Comparison of ENCODE assay signal across 12 mouse cellular contexts in genomic region chrX:105767932-105768331, GRCm38 (mm10). TPM values are rescaled to one million over a fixed set of nuclear protein-coding genes. Genes with fewer than 3 reads are reported as not detected.
"Had no signal": no experiment of that assay in that cellular context is flagged by ENCODE, and none has a peak within 500 bp of the region (broad histone marks: within the 10 kb centered on the region; RNA-seq: fewer than 3 reads in every experiment).

No protein-coding gene starts in this region.

- H3K4me2 ChIP-seq: limb, embryonic 15.5 days; liver, embryonic 12.5 days; lung, embryonic 14.5 days had no signal

- H3K36me3 ChIP-seq: limb, embryonic 15.5 days; liver, embryonic 12.5 days; midbrain, embryonic 10.5 days had no signal

- DNase-seq: kidney, adult 9 months; lung, postnatal 10 days; midbrain, embryonic 14.5 days; right cerebral cortex, postnatal 14 days; thymus, postnatal 36 days had no signal

- H3K4me3 ChIP-seq: limb, embryonic 15.5 days; liver, embryonic 12.5 days; midbrain, embryonic 10.5 days had no signal

RNA-seq across cellular contexts. Expression of gene Fgf16, which starts 3.9 kb away (rescaled TPM):
- total RNA-seq: megakaryocyte, adult 5-6 weeks had no signal
- polyA plus RNA-seq: liver, embryonic 12.5 days; liver, embryonic 16.5 days; midbrain, embryonic 10.5 days; midbrain, embryonic 14.5 days; neural tube, embryonic 14.5 days had no signal
